Mouse (Mus musculus) lung, postnatal 36 days (tissue): ENCODE data around the gene Pip5kl1.

Source experiments
- DNase-seq: peaks from one replicate; pipeline ENCODE4 v3.0.0; 2022; ENCODE audit warnings: mixed read lengths

The Pip5kl1 gene

DNA sequence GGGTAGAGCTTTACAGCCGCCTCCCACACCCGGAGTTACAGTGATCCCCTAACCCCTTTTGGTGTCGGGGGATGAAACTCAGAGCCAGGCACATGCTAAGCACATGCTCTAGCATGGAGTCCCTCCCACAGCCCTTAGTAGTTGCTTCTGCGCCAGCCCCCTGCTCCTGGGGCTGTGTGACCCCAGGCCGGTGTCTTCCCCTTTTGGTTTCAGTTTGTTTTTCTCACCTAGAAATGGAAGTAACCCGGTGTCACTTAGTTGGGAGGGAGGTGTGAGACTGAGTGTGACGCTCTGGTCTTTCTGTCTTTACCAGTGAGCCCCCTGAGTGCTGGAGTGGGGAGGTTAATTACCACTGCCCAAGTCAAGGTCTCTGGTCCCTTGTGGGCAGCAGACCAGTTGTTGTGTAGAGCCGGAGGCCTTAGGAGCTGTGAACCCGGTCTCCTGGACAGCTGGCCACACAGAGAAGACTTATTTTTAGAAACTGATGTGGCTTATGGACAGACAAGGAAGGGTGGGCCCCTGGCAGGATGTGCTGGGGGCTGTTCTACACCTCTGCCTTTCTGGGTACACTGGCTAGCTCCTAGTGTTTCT is 13.2 kb downstream of the Pip5kl1 start:
- DNase-seq, result peak; percentile 56

DNA sequence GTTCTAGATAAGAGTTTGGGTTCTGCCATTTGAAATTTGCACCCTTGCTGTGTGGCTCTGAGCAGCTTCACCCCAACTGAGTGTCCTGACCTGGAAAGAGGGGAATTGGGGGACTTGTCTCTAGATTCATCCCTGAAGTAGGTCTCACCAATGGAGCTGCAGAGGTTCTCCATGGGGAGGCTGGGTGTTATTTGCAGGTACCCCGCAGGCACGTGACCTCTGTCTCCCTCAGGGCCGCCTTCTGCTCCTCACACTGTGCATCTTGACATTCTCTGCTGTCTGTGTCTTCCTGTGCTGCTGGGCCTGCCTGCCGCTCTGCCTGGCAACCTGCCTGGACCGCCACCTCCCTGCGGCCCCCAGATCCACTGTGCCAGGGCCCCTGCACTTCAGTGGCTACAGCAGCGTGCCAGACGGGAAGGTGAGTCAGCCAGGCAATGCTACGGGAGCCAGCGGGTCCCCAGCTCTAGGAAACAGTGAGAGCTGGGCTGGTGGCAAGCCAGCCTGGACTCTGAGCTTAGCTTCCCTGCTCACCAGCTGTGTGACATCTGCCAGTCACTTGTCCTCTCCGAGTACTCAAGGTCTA is 14.7 kb downstream of the Pip5kl1 start:
- DNase-seq, result no peak

DNA sequence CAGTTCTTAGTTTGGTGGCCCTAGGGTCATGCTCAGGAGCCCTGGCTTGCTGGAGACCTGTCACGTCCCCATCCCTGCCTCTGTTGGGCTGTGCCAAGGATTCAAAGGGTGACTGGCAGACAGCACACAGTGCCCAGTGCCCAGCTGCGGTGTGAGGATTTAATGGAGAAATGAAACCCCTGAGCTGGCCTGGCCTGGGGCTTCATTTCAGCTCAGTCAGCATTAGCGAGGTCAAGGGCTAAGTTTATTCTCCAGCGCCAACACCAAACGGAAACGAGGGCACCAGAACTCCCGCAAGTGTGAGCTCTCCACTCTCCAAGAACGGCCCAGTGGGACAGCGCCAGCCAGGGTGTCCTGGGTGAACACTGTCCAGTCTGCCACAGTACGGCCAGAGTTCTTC is 15.6 kb downstream of the Pip5kl1 start:
- DNase-seq, result no peak

DNA sequence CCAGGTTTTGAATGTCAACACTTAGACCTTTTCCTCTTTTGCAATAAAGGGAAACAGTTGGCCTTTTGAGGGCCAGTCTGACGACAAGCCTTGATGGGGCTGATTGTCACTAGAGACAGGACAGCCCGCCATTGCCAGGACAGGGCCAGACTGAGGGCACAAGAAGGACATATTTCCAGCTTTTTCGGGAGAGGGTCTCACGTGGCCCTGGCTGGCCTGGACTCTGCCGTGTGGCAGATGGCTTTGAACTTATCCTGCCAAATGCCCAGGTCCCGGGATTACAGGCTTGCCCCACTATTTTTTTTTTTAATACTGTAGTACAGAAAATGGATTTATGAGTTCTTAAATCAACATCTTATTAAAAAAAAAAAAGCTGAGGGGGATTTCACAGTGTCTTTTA is 16.7 kb downstream of the Pip5kl1 start:
- peak; percentile 42 for DNase-seq

DNA sequence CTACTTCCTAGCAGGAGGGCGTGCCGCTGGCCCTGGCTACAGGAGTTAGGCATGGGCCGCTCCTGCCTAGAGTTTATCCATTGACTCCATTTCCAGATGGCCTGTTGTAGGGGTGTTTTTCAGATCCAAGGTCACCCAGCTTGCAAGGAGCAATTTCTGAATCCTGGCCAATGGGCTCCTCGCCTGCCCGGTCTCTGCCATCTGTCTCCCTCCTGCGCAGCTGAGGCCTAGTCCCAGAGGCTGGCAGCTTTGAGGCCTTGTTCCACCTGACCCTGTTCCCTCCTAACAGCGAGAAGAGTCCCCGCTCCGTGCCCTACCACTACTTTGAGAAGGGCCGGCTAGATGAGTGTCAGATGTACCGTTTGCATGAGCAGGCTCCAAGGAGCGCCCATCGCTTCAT is 22.1 kb downstream of the Pip5kl1 start:
- no peak for DNase-seq

DNA sequence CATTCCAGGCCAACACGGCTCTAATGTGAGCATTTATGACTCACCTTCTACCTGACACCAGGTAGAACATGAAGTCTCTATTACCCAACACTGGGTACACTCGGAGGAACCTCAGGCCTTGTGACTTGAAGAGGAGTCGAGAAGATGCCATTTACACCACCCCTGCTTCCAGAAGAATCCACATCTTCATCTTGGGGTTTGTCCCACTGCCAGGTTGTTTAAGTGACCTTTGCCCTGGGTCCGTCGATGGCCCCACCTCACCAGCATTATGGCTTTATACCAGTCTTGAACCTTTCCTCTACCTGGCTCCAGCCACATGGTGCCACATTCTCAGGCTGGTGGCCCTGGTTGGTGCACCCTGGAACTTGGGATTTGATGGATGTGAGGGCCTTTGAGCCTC is 22.7 kb downstream of the Pip5kl1 start:
- no peak for DNase-seq

DNA sequence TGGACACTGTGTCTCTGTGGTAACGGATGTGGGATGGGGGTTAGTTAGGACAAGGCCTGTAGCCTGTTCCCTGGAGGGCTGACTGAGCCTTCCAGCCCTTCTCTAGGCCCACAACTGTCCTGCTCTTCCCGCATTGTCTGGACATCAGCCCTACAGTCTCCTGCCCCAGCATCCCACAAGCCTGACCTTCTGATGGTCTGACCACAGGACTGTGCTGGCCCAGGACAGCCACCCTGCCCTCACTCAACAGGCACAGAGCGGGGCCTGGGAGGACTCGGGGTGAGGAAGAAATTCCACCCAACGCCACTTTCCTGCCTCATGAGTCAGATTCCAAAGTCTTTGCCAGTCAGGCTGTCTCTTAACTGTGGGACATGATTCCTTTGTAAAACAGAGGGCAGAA is 23.1 kb downstream of the Pip5kl1 start:
- DNase-seq, result no peak

DNA sequence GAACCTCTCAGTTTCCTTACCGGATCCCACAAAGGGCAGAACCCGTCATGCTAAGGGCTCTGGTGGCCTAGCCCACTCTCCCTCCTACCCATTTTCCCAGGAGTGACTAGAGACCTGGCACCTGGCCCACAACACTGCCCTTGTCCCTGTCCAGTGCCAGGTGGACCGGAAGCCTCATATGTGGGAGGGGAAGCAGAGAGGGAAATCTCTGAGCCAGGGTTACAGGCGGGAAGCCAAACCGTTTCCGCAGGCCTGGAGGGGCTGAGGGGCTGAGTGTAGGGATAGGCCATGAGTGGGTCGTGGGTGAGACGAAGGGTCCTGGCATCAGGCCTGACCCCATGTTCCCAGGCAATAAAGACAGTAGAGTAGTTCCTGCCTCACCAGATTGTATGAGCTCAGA is 23.9 kb downstream of the Pip5kl1 start:
- no peak for DNase-seq

DNA sequence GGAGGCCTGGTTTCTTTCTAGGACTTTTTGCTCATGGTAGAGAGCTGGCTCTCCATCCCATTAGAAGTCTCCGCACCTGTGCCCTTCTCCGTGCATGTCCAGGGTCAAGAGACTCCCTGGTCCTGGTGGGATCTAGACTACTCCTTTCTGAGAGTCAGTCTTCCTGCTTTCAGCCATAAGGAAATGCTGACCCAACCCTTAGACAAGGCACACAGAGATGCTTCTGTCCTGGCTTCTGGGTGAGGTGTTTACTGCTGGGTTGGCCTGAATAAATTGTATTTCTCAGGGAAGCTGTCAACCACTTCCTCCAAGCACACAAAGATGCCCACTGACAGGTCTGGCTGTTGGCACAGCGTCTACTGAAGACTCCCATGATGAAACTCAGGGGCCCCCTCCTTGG is 24.8 kb downstream of the Pip5kl1 start, which contains the start of gene St6galnac6:
St6galnac6 (plus strand) TSS at position 301 of the 400 bp plus-strand sequence.
- no peak for DNase-seq

DNA sequence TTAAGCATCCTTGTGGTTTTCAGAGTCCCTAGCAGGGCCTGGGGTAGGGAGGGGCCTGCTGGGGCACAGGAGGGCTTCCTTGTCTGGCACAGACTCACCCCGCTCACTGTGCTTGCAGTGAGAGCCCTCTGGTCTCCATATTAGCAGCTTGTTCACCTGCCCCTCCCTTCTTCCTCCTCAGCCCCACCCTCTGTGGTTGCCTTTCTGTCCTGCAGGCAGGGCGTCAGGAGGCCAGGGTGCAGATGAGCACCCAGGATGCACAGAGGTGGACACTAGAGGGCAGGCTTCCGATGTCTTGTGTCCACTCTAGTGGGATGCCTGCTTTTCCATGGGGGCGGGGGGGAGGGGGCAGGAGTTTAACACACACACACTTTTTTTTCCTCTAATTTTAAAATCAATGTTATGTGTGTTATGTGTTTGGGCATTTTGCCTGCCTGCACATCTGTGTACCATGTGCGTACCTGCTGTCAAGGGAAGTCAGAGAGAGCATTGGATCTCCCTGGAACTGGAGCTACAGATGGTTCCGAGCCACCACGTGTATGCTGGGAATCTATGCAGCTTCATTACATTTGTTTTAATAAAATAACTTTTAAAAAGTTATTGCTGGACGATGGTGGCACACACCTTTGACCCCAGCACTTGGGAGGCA is 26.9 kb downstream of the Pip5kl1 start:
- peak; percentile 74 for DNase-seq

DNA sequence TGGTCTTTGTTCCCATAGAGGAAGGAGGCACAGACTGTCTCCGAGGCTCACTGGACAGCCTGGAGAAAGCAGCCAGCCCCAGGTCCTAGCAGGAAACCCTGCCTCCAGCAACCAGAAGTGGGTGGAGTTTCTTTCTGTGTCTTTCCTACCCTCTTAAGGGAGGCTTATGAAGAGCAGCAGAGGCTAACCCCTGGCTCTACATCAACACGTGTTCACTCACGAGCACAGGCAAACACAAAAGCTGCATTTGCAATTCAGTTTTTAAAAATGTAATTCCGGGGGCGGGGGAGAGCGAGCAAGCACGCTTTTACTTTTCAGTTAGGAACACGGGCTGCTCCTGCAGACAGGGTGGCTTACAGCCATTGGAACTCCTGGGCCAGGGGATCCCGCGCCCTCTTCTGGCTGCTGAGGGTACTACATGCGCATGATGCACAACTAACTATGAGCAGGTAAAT is 28.0 kb downstream of the Pip5kl1 start:
- peak; percentile 96 for DNase-seq

DNA sequence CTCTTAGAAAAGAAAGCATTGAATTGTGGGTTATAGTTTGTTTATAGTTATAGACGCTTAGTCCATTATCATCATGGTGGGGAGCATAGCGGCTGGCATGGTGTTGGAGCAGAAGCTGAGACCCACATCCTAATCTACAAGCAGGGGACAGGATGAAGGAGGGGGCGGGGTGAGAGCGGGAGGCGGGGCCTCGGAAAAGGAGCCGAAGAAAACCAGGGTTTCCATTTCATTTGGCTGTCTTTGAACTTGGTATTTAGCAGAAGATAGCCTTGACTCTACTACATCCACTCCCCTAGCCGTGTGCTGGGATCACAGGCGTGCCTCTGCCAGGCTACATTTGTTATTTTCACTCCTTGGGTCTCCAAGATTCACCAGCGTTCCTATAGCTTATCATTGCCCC is 30.0 kb downstream of the Pip5kl1 start:
- no peak for DNase-seq

DNA sequence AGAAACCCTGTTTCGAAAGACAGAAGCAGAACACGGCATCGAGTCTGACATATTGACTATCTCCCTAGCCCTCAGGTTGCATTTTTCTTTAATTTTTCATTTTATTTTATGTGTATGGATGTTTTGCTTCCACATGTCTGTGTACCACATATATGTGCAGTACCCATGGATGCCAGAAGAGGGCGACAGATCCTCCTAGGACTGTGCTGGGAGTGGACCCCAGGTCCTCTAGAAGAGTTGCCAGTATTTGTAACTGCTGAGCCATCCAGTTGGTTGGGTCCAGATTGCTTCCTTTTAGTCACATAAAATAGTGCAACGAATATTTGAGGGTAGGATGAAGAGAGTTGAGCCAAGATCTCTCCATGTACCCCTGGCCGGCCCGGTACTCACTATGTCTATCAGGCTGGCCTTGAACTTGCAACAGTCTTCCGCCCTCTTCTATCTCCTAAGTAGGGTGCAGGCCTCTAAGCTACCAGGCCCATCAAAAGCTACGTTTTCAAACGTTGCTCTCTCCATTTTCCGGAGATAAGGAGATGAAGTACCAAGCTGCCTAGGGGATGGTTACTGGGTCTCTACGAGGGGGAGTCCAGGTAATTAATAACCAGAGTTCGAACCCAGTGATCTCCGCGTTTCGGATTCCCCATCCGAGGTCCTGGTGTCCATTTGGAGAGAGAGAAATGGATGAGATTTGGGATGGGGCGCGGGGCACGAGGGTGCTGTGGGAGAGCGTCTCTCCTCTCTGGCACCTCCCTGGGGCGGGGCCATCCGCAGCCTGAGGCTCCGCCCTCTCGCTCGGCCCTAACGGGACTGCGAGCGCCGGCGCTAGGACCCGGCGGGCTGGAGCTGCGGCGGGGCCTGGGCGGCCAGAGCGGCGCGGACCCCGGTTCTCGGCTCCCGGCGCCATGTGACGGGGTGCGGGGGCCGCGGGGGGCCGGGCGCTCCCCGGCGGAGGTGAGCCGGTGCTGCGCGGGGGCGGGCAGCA is 31.9 kb downstream of the Pip5kl1 start:
- DNase-seq, result peak; percentile 91

DNA sequence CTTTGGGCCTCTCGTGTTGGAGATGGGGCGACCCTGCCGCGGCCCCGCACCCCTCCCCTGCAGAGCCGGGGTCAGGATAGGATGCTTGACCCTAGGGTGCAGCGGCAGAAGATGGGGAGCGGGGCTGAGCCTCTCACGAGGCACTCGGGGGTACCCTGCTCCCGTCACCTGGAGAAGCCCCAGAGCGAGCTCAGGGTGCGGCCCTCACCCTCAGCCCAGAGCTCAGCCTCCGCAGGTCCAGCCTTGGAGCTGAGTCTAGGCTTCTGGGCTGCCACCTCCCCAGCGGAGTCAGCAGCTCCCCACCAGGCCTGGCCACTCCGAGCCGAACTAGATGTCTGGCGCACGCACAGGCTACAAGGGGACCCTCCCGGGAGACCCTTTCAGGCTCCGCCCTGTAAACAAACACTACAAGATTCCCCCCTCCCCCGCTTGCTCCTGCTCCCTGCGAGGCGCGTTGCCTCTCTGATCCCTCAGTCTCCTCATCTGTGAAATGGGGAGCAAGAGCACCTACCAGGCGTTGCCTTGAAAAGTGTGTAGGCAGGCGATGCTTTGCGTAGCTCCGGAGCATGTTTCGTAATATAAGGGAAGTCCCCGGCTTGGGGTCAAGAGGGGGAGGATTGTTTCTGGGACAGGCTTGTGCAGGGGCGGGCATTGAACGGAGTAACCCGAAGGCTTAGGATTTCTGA is 32.8 kb downstream of the Pip5kl1 start:
- DNase-seq, result peak; percentile 81

DNA sequence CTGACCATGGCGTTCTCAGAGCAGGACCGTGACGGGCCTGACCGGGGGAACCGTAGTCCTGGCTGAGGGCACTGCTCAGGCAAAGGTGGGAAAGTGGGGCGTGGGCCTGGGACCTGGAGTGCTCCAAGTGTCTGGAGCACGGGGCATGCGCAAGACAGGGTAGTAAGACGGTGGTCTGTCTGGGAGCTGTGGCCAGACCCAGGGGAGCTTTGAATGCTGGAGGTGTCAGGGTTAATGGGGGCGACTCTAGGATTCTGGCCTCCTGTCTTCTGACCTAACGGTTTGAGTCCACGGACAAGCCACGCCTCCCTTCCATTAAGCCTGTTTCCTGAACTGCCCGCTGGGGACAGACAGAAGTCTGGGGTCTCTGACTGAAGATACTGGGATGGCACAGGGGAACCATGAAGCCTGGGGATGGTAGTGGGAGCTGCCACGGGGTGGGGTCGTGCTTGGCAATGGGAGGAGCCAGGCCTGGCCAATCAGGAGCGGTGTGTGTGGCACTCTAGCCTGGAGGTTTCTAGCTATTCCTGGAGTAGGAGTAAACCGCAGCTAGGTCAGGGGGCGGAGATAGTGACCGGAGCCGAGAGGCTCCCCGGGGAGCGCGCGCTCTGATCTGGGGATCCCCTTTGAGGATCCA is 33.7 kb downstream of the Pip5kl1 start:
- DNase-seq, result peak; percentile 83

DNA sequence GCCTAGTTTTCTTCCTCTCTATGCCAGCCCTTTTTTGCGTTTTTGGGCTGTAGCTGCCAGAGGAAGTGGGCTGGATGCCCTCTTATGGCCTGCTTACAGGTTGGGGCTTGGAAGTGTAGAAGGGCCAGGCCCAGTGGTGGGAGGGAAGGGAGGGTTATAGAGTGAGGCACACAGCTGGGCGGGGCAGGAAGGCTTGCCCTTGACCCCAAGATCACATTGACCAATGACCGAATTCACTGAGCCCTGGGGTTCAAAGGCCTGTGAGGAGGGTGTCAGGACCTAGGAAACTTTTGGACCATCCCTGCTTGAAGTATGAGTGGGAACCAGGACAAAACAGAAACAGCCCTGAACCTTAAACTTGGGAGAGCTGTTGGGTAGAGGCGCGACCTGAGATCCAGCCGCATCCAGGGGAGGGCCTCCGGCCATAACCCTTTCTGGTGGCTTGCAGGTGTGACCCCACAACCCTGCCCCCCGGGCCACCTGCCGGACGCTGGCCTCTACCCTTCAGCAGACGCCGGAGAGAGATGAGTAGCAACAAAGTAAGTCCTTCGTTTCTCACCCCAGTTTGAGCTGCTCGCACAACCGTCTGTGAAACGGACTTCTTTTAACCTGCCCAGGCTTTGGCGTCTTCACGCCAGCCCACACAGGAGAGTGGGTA is 34.3 kb downstream of the Pip5kl1 start:
- no peak for DNase-seq

DNA sequence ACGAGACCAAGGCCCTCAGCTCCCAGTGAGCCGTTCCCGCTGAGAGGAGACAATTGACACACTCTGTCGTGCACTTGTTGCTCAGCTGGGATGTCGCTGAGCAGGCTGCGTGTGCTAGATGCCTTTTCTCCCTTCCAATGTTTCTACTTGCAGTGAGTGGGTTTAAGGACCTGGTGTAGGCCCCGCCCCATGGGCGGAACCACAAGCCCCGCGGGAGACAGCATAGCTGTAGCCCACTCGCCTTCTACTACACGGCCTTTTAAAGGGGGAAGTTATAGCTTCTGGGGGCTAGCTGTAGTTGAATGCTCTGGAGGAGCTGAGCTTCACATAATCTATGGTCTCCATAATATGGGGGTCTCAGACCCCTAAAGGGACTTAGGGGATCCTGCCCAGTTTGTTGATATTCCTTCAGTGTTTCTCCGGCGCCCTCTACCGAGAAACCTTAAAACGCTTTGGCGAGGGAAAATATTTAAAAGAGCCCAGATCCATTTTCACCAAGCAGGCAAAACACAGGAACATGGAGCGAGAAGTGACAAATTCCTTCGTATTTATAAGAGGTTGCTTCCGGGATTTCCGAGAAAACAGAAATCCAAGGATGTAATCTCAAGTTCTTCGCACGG is 36.1 kb downstream of the Pip5kl1 start:
- DNase-seq, result peak; percentile 76

DNA sequence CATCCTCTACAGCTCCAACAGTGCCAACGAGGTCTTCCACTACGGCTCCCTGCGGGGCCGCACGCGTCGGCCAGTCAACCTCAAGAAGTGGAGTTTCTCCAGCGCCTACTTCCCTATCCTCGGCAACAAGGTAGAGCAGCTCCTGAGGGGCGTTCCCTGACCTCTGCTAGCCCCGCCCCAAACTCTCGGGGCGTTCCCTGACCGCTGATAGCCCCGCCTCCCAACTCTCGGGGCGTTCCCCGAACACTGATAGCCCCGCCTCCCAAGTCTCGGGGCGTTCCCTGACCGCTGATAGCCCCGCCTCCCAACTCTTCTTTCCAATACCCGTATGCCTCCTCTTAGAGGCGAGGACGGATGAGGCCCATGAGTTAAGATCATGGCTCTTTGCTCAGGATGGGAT is 37.7 kb downstream of the Pip5kl1 start:
- DNase-seq, result no peak

DNA sequence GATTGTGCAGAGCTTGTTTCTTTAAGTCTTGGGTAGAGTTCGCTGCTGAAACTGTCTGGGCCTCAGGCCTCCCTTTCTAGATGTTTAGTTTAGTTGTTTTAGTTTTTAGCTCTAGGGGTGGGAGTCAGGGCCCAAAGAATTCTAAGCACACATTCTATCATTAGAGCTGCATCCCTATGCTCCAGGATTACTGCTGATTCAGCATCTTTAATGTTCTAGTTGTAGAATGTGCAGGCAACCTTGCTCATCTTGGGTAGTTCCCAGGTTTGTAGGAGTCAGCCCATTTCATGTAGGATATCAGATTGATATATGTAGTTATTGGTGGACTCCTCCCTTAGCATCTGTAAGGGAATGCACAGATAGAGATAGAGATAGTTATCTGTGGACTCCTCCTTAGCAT is 42.5 kb downstream of the Pip5kl1 start:
- no peak for DNase-seq

DNA sequence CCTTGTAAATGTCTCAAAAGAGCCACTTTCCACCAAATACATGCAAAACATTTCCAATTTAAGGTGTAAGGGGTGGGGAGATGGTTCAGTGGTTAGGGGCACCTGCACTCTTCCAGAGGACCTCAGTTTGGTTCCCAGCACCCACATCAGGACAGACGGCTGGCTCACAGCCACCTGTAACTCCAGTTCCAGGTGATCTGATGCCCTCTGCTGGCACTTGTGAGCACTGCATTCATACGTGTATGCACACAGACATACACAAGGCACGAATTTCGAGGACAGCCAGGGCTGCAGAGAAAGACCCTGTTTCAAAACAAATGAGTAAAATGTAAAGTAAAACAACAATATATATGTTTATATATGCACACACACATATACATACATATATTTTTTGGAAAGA is 43.0 kb downstream of the Pip5kl1 start:
- no peak for DNase-seq

DNA sequence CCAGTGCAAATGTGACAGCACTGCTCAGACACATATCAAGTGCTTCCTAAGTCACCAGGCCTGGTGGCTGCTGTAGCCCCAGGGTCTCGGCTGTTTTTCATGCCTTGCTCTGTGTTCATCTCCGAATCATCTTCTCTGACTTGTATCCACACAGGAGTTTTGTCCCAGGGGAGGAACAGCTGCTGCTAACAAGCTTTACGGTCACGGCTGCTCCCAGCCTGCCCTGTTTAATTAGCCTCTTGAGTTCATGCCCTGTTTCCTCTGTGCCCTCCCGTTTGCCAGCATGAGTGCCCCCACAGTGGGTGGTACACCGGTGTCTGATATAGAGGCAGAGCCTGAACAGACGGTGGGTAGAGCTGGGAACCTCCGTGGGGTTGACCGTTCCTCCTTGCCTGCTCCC is 43.5 kb downstream of the Pip5kl1 start:
- DNase-seq, result no peak
